Mouse (Mus musculus) midbrain, postnatal 0 days (tissue): ENCODE measurements at regions not wholly inside any gene's neighbourhood (a gene's known extent, or its start where the extent isn't known, plus 50 kb on each side); places are given as distances from the start of the nearest gene placed in this dataset.

Experiments used
- ATAC-seq: fragments of 200-750 bp; cut with Nextera tagmentation; 2 replicates; pipeline ENCODE4 v1.8.0; 2017; ENCODE audit warnings: moderate number of reproducible peaks, mild to moderate bottlenecking, moderate TSS enrichment, moderate library complexity; ENCODE audit not compliant: low FRiP score
- DNase-seq: peaks from one replicate; pipeline ENCODE4 v3.0.0-alpha.2; 2015; ENCODE audit warnings: low spot score
- H3K27ac ChIP-seq: fragments of 300-500 bp; sonication (generic); 2 replicates; pipeline ENCODE4 v1.5.1; 2014; ENCODE audit warnings: low read depth, mild to moderate bottlenecking, low read length, mixed read lengths
- H3K27me3 ChIP-seq: fragments of 300-500 bp; sonication (generic); 2 replicates; pipeline ENCODE4 v1.6.1; 2014; ENCODE audit warnings: low read length, control low read depth, mixed read lengths; ENCODE audit not compliant: insufficient read depth
- H3K36me3 ChIP-seq: fragments of 300-500 bp; sonication (generic); 2 replicates; pipeline ENCODE4 v1.6.1; 2014; ENCODE audit warnings: low read length, control low read depth, mixed read lengths; ENCODE audit not compliant: insufficient read depth
- H3K4me1 ChIP-seq: fragments of 300-500 bp; sonication (generic); 2 replicates; pipeline ENCODE4 v1.6.1; 2014; ENCODE audit warnings: mild to moderate bottlenecking, control low read depth, antibody characterized with exemption, low read length, mixed read lengths; ENCODE audit not compliant: insufficient read depth
- H3K4me2 ChIP-seq: fragments of 300-500 bp; sonication (generic); 2 replicates; pipeline ENCODE4 v1.6.1; 2014; ENCODE audit warnings: low read depth, mild to moderate bottlenecking, low read length, mixed read lengths; ENCODE audit not compliant: poor library complexity, severe bottlenecking
- H3K4me3 ChIP-seq: fragments of 300-500 bp; sonication (generic); 2 replicates; pipeline ENCODE4 v1.5.1; 2014; ENCODE audit warnings: low read depth, mild to moderate bottlenecking, low read length, moderate library complexity
- H3K9ac ChIP-seq: fragments of 300-500 bp; sonication (generic); replicated peaks from 2 replicates; pipeline ENCODE4 v1.6.1; 2014; ENCODE audit warnings: mild to moderate bottlenecking, low read length, moderate library complexity, mixed read lengths; ENCODE audit not compliant: poor library complexity, severe bottlenecking
- H3K9me3 ChIP-seq: fragments of 300-500 bp; sonication (generic); 2 replicates; pipeline ENCODE4 v1.6.1; 2016; ENCODE audit warnings: low read length, control low read depth
- CTCF ChIP-seq: IDR thresholded peaks from 2 replicates; pipeline ENCODE4 v1.5.1; 2016; ENCODE audit warnings: antibody characterized with exemption, mild to moderate bottlenecking
- WGBS: fragments of 180-500 bp; shearing (Covaris S2); extraction: QIAGEN DNeasy Blood & Tissue Kit; methylation state at CpG from one replicate; pipeline ENCODE4 v1.1.7; 2014; 5-methylcytosine and 5-hydroxymethylcytosine counted together

DNA sequence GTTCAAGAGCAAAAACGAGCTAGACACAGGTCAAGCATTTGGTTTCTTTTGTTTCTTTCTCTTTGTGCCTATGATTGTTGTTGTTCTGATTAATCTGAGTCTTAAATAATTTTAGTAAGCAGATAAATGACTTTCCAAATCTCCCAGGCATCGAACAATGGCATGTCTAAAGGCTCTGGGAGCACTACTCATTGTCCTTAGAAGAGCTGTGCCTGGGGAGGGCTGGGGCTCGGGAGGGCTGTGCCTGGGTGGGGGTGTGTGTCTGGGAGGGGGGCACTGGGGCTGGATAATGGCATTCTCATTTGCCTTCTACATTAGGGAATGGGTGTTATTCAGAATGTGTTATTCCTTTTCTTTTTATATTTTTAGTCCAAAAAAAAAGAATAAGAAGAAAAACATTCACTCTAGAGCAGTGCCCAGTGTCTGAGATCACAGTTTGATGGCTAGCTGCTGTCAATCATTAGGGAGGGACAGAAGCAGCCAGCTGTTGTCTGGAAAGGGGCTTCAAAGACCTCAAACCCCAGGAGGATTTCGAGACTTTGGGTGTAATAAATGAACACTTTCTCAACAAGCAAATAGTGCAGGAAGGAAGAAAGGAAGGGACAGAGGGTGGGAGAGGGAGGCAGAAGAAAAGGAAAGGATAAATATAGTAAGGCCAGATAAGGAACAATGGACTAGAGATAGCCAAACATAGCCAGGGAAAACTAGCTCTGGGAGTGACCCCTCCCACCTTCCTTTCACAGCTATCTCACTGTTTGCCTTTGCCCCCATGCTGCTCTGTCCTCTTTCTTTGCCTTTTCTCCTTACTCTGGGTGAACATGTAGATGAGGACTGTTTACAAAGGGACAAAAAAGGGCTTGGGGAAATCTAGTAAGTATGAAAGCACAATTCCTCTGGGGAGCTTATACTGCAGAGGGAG, 264.2 kb upstream of the Pcsk5 start:
- Histone ChIP-seq H3K9ac (no peak overlapping the region), H3K27ac (no peak overlapping the region), H3K36me3 (no peaks in the 10 kb centered on the region), H3K4me1 (no peaks in the 10 kb centered on the region), H3K27me3 (no peaks in the 10 kb centered on the region), H3K9me3 (no peaks in the 10 kb centered on the region), H3K4me2 (no peak overlapping the region), H3K4me3 (no peak overlapping the region)
- DNase-seq (no peak), ATAC-seq (no peak)
- WGBS: 8% methylated on average over 4 of the region's 4 CpGs
- no peak for TF ChIP-seq CTCF

DNA sequence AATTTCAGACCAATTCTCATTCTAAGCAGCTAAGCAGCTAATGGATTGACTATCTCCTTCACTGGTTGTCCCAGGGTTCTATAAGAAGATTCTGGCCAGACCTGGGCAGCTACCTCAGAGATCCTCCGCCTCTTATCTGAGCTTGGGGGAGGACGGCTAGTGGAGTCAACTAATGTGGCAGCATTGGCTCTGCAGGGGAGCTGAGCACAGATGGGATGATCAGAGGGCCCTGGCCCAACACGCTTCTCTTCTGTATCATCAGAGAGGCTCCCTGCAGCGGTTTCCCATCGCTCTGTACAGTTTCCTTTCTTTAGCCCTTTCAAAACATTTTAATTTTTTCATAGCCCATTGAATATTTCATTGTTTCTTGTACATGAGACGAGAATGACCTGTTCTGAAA, 245.9 kb upstream of the Pcsk5 start:
- WGBS: 74% methylated on average over 6 of the region's 6 CpGs
- Histone ChIP-seq H3K4me3 (no peak overlapping the region), H3K9ac (no peak overlapping the region), H3K36me3 (no peaks in the 10 kb centered on the region), H3K27me3 (no peaks in the 10 kb centered on the region), H3K9me3 (no peaks in the 10 kb centered on the region), H3K27ac (no peak overlapping the region), H3K4me2 (no peak overlapping the region), H3K4me1 (no peaks in the 10 kb centered on the region)
- no peak for TF ChIP-seq CTCF
- no peak for ATAC-seq
- no peak for DNase-seq

DNA sequence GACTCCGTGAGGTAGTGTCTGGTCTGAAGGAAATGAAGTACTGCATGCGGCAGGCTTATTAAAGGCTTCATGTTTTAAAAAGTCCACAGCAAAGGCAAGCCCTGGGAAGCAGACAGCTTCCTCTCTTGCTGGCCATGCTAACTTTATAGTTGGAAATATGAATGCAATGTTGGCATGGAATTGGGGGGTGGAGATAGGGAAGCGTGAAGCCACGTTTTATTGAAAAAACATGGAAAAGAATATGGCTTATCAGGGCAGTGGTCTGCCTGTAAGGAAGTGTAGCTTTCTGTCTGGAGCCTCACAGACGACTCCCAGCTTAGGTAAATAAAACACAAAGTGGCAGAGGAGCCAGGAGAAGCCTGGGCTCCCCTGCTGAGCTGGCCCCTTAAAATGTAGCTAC, 231.5 kb upstream of the Pcsk5 start:
- ATAC-seq: no peak
- H3K4me2 ChIP-seq: no peak overlapping the region
- no peak for DNase-seq
- H3K27me3 ChIP-seq: no peaks in the 10 kb centered on the region
- no peaks in the 10 kb centered on the region for H3K4me1 ChIP-seq
- no peak for TF ChIP-seq CTCF
- no peak overlapping the region for H3K9ac ChIP-seq
- no peak overlapping the region for H3K27ac ChIP-seq
- no peaks in the 10 kb centered on the region for H3K9me3 ChIP-seq
- 68% methylated on average over 5 of the region's 5 CpGs for WGBS
- no peak overlapping the region for H3K4me3 ChIP-seq
- no peaks in the 10 kb centered on the region for H3K36me3 ChIP-seq

DNA sequence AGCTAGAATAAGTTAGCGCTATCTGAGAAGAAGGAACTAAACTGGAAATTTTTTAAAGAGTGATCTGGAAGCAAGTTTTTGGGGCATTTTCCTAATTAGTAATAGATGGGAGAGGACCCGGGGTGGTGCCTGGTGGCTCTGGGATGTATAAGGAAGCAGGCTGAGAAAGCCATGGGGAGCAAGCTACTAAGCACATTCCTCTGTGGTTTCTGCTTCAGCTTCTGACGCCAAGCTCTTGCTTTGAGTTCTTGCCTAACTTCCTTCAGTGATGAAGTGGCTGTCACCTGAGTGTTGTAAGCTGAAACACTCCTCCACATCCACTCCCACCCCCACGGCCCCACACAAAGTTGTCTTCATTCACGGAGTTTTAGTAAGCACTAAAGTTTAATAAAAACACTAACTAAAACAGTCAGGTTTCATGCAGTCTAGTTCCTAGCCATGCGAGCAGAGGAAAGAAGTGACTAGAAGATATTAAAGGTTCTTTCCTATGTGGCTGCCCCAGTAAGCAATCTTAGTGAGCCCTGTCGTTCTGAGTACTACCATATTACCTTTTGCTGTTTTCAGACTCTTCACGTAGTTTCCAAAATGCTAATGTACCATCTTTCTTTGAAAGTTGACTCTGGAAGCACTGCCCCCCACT, 230.5 kb upstream of the Pcsk5 start:
- Histone ChIP-seq H3K9me3 (no peaks in the 10 kb centered on the region), H3K4me1 (no peaks in the 10 kb centered on the region), H3K27me3 (no peaks in the 10 kb centered on the region), H3K4me2 (no peak overlapping the region), H3K36me3 (no peaks in the 10 kb centered on the region), H3K4me3 (no peak overlapping the region), H3K9ac (no peak overlapping the region), H3K27ac (no peak overlapping the region)
- no peak for TF ChIP-seq CTCF
- 87% methylated on average over 8 of the region's 8 CpGs for WGBS
- DNase-seq (no peak), ATAC-seq (no peak)

DNA sequence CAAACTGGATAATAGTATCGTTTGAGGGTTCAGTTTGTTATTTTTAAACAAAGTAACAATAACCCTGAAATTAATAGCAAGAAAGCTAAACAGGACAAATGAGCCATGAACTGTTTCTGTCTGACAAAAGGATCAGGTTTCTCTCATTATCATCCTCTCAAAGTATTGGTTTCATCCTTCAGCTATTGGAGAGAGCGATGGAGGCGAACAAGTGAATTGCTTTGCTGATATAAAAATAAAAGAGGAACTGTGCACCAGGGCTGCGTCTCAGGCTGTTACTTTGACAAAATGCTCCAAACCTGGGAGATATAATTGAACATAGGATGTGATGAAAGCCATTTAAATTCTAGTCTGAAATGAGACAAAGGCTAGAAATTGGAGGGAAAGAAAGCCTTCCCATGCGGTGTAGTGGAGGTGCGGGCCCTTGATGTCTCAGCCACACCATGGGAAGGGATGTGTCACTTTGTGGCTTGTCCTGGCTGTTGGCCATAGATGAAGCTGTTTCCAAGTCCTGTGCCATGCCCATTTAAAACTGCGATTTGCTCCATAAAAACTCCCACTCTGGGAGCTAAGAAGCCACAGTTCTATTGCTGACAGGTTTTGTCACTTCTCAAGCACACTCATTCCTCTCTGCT, 219.9 kb upstream of the Pcsk5 start:
- ATAC-seq: no peak
- Histone ChIP-seq H3K9ac (no peak overlapping the region), H3K27ac (no peak overlapping the region), H3K4me2 (no peak overlapping the region), H3K27me3 (no peaks in the 10 kb centered on the region), H3K36me3 (no peaks in the 10 kb centered on the region), H3K4me3 (no peak overlapping the region), H3K4me1 (no peaks in the 10 kb centered on the region), H3K9me3 (no peaks in the 10 kb centered on the region)
- DNase-seq: no peak
- TF ChIP-seq CTCF: no peak
- WGBS: 75% methylated on average over 7 of the region's 7 CpGs
